Mouse (Mus musculus) layer of hippocampus, adult 2 months (tissue): ENCODE results near the gene Cldn7. TPM values are rescaled to one million over a fixed set of nuclear protein-coding genes. Genes with fewer than 3 reads are reported as not detected.
"Not testable (repeated sequence)": the region's sequence is repeated elsewhere in the genome, so short reads cannot be mapped to it uniquely, and the experiment has no call there.

Source experiments
- DNase-seq, 2 experiments: peaks; one replicate each; pipeline ENCODE4 v3.0.0; 2022; ENCODE audit warnings: low spot score in 2 of 2
- H3K27ac ChIP-seq: fragments of 200-600 bp; 2 replicates; pipeline ENCODE4 v1.8.1; 2022
- H3K4me3 ChIP-seq: fragments of 200-600 bp; 2 replicates; pipeline ENCODE4 v1.8.1; 2022; ENCODE audit warnings: mild to moderate bottlenecking
- CTCF ChIP-seq: fragments of 200-600 bp; conservative IDR thresholded peaks from 2 replicates; pipeline ENCODE4 v1.8.1; 2022; ENCODE audit warnings: antibody characterized with exemption, mild to moderate bottlenecking, moderate library complexity
- total RNA-seq, 2 experiments: library from RNA; stranded (reverse); gene quantifications; 2 replicates each; pipeline ENCODE4 v1.2.3; 2021

The Cldn7 gene
- total RNA-seq, 2 experiments from 2014 or later: not detected

DNA sequence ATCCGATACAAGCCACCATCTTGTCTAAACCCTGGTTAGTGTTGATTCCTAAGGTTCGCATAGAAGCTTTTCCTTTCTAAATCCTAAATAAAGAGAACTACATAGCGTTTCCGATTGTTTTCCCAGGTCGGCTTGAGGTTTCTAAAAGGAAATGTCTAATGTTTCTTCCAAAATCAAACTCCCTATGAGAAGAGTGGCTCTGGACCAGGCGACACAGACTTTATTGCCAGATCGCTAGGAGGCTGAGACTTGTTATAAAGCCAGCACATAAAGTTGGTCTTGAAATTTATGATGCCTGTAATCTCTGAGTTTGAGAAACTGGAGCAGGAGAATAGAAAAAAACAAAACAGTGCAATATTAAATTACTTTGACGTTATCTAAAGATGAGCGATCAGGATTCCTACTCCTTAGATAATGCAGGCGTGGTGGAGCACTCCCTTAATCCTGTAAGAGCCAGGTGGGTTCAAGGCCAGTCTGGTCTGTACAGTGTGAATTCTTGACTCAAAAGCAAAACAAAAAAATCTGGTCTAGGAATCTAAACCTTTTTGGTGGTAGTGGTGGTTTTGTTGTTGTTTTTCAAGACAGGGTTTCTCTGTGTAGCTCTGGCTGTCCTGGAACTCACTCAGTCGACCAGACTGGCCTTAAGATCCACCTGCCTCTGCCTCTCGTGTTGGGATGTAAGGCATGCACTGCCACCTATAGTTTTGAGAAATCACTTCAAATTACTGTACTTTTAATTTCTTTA lies 42.4 kb upstream of the Cldn7 start:
- peak; percentile 21; the same call in 1 of the 2 replicates for TF ChIP-seq CTCF
- Histone ChIP-seq H3K4me3 (peak overlapping the region; percentile 81), H3K27ac (peak overlapping the region; percentile 96)
- no peak for DNase-seq

DNA sequence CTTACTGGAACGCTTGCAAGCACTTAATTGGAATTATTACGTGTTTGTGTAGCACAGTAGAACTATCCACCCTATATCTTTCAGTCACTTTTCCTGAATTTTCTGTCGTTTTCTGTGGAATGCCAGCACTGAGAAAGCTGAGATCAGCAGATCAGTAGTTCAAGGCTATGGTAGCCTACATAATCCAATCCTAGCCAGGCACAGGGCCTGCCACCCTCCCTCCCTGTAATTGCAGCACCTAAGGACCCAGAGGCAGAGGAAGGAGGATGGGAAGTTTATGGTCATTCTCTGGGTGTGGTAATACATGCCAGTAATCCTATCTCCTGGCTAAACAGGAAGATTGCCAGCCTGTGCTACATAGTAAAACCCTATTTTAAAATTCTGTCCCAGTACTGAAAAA lies 41.8 kb upstream of the Cldn7 start:
- no peak for DNase-seq
- no peak overlapping the region for H3K27ac ChIP-seq
- TF ChIP-seq CTCF: no peak
- H3K4me3 ChIP-seq: no peak overlapping the region

DNA sequence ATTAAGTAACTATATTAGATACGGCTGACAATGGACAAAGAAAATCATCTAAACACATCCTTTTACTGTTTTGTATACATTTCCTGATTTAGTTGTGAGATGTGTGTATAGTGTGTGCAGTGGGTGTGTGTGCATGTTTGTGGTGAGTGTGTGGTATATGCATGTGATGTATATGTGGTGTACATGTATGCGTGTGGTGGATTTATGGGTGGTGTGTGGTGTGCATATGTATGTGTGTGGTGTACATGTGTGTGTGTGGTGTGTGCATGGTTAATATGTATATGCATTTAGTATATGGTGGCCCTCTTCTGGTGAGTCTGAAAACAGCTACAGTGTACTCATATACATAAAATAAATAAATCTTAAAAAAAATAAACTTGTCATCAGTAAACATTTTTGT lies 37.1 kb upstream of the Cldn7 start:
- DNase-seq: no peak
- H3K27ac ChIP-seq: no peak overlapping the region
- TF ChIP-seq CTCF: 0 out of 2 replicates have a peak, but pooled peaks have one; percentile 5
- no peak overlapping the region for H3K4me3 ChIP-seq

DNA sequence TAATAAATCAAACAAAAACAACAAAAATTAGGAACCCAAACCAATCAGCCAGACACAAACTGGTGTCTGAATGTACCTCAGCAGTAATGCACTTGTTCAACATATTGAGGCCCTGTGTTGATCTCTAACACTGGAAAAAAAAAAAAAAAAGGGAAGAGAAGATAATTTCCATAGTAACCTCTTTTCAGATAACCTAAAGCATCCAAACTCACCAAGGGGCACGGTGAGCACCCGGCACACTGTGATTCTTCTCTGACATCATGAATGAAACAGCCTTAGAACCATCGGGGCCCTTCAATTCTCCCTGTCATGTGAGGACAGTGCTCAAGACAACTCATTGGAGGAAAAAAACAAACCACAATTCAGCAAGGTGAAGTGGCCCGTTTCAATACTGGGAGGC lies 34.9 kb upstream of the Cldn7 start:
- Histone ChIP-seq H3K4me3 (no peak overlapping the region), H3K27ac (no peak overlapping the region)
- DNase-seq: no peak
- TF ChIP-seq CTCF: no peak

DNA sequence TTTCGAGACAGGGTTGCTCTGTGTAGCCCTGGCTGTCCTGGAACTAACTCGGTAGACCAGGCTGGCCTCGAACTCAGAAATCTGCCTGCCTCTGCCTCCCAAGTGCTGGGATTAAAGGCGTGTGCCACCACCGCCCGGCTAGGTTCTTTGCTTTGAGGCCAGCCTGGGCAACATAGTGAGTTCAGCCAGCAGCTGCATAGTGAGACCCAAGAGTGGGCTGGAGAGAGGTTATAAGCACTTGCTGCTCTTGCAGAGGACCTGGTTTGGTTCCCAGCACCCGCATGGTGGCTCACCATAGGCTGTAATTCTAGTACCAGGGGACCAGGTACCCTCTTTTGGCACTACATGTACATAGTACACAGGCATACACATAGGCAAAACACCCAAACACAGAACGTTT lies 34.4 kb upstream of the Cldn7 start:
- H3K27ac ChIP-seq, DNase-seq, H3K4me3 ChIP-seq: not testable (repeated sequence)

DNA sequence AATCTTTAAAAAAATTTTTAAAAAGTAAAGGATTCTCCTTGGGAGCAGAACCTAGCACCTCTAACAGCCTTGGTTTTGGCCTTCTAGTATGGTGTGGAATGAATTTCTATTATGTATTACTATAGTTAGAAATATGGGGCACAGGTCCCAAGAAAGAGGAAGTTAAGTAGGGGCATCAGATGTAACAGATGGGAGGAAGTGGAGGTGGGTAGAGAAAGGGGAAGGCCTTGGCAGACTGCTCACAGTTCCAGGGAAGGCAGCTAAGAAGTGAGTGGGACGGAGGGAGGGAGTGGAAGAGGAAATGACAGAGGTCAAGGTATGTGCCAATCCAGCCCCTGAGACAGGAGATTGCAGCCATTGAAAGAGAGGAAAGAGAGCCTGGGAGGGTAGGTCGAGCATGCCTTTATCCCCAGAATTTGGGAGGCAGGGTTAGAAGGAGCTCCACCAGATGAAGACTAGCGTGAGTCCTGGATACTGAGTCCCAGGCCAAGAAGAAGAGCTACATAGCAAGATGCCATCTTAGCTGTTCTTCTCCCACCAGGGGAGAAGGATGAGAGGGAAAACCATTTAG lies 33.5 kb upstream of the Cldn7 start:
- TF ChIP-seq CTCF: no peak
- Histone ChIP-seq H3K27ac (no peak overlapping the region), H3K4me3 (no peak overlapping the region)
- DNase-seq: no peak

DNA sequence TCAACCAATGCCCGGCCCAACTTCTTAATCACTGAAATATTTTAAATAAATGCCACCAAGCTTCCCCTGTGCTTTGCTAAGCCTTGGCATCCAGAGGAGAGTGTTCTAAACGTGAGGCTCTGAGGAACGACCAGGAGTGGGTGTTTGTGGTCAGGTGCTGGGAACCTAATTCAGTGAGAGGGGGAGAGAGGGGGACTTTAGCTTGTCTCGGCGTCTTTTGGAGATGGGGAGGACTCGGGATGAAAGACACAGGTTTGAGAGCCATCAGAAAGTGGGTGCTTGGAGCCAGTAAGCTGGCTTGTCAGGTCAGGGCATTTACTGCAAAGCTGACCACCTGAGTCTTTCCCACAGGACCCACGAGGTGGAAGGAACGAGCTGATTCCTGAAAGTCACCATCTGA lies 32.8 kb upstream of the Cldn7 start:
- no peak for TF ChIP-seq CTCF
- Histone ChIP-seq H3K27ac (no peak overlapping the region), H3K4me3 (no peak overlapping the region)
- no peak for DNase-seq

DNA sequence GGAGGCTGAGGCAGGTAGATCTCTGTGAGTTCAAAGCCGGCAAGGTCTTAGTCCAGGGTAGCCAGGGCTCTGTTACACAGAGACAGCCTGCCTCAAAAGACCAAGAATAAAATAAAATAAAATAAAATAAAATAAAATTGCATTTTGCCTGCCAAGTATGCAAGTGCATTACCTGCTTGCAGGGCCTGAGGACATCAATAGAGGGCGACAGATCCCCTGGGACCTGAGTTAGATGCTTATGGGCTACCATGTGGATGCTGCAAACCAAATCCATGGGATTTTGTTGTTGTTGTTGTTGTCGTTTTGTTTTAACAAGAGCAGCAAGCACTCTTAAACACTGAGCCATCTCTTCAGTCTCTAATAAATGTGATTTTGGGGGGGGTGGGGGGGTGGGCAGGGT lies 32.3 kb upstream of the Cldn7 start:
- no peak for DNase-seq
- no peak overlapping the region for H3K27ac ChIP-seq
- peak; percentile 66 for TF ChIP-seq CTCF
- H3K4me3 ChIP-seq: no peak overlapping the region

DNA sequence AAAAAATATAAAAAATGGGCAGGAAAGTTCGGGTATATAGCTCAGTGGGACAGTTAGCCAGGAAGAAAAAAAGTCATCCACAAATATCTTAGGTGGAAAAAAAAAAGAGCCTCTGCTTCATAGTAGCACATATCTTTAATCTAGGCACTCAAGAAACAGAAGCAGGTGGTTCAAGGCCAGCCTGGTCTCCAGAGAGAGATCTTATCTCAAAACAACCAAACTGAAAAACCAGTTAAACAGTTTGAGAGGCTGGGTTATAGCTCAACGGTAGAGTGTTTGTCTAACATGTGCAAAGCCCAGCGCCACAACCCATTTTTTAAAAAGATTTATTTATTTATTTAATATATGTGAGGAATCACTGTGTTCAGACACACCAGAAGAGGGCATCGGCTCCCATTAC lies 31.5 kb upstream of the Cldn7 start:
- no peak for DNase-seq
- TF ChIP-seq CTCF: no peak

DNA sequence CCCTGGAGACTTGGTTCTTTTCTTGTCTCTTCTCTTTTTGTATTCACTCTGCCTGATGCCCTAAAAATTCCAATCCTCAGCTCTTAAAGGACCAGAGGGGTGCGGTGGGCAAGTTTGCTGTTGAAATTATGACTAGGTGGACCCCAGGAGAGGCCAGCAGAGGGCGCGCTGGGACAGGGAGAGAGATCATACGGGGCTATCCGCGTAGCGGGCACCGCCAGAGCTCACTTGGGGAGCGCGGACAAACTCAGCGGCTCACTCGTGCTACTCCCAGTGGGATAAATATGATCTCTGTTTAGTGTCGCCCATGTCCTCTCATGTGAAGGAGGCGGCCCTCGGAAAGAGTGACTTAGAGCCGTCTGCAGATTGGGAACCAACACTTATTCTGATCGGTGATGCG lies 30.4 kb upstream of the Cldn7 start:
- no peak overlapping the region for H3K27ac ChIP-seq
- peak; percentile 92 for TF ChIP-seq CTCF
- 0 out of 2 replicates have a peak overlapping the region, but pooled peaks have one; percentile 23 for H3K4me3 ChIP-seq
- peak; percentile 81 to 94 for DNase-seq

More for the DNA sequence above, 31.5 kb upstream of the Cldn7 start:
- H3K4me3 ChIP-seq: no peak overlapping the region
- H3K27ac ChIP-seq: no peak overlapping the region

DNA sequence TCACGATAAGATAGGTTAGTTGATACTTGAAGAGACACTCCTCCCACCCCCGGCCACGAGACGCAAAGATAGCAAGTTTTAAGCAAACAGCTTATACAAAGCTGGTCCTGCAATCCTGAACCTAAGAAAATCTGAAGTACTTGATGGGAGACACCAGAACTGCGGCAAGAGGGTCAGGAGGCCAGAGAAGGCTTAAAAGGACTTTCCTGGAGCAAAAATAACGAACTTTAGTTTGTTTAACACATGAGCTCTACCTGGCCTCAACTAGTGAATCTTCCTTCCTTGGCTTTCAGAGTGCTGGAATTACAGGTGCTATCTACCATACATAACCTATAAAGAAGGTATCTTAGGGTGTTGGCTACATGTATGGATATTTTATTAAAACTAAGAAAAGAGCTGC lies 29.9 kb upstream of the Cldn7 start:
- Histone ChIP-seq H3K27ac (no peak overlapping the region), H3K4me3 (no peak overlapping the region)
- TF ChIP-seq CTCF: no peak
- DNase-seq: no peak

DNA sequence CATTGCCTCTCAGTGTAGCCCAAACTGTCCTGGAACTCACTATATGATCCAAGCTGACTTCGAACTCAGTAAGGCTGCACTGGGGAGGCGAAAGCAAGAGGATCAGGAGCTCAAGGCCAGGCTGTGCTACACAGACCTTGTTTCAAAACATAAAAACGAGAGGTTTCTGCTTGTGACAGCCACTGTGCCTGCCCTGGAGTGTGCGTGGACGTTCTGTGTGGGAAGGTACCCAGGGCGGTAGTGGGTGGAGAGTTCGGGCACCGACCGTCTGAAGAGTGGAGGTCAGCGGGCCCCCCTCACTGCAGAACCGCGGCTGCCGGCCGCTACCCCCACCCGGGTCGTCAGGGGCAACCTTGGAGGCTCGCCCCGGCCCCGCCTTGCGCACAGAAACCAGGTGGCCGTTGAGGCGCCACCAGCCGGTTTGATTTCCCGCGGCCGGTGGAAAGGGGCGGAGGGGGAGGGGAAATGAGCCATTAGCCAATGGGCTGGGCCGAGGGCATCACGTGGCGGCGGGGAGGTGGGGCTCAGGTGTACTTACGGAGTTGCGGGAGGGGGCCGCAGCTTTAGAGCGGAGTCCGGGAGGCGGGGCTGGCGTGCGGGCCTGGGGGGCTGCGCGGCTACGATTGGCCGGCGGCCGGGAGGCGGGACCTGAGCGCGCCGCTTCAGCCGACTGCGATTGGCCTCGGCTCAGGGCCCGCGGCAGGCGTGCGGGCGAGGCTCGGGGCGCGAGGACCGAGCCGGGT lies 29.3 kb upstream of the Cldn7 start, which contains the start of gene Ybx2:
TSS of gene Ybx2 (plus strand) at position 660 of the 743 bp plus-strand sequence.
- peak; percentile 85 to 88 for DNase-seq
- no peak within 1 kb of the TSS for H3K27ac ChIP-seq
- TF ChIP-seq CTCF: no peak
- H3K4me3 ChIP-seq: peak within 1 kb of the TSS; percentile 51

DNA sequence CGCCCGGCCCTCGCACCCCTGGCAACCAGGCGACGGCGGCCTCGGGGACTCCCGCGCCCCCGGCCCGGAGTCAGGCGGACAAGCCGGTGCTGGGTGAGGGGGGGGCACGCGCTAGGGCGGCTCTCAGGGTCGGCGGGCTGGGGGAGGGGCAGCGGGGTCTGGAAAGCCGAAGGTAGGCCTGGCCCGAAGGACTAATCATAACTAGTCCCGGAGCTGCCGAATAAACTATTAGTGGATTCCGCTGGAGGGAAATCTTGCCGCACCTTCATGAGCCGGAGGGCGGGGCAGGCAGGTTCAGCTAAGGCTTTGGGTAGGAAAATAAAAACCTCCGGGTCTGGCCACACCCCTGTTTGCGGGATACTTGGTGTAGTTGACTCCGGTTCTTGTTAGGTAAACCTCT lies 28.4 kb upstream of the Cldn7 start:
- peak overlapping the region; percentile 51 for H3K4me3 ChIP-seq

More for the DNA sequence above, 28.4 kb upstream of the Cldn7 start:
- no peak overlapping the region for H3K27ac ChIP-seq
- no peak for TF ChIP-seq CTCF
- DNase-seq: no peak
